ENCODE assay signal across 12 mouse cellular contexts in the genomic region with DNA sequence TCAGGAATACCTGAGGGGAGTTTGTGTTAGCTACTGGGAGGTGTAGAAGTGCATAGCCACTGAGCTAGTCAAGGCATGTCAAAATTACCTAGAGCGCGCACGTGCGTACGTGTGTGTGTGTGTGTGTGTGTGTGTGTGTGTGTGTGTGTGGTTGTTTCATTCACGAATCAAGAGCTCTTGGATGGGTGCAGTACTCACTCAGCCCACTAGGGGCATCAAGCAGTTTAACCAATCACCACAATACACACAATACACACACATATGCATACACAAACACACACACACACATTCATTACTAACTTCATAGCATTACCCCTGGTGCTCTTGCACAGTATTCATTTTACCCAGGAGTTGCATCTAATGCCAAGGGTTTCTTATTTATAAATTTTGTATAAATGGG.
DNase-seq lines count a peak whose midpoint lies in the region; ATAC-seq and TF ChIP-seq lines count a peak whose summit lies in the region.
"Had no signal": no experiment of that assay in that cellular context is flagged by ENCODE, and none has a peak within 500 bp of the region (broad histone marks: within the 10 kb centered on the region; RNA-seq: fewer than 3 reads in every experiment).

No protein-coding gene starts in this region.

- TF ChIP-seq POLR2A in lung, adult 2 months (IDR thresholded peaks at IDR 0.05; ENCODE audit: borderline replicate concordance, extremely low read depth, low read depth, low read length), result no peak

- no peaks in the 10 kb centered on the region for H3K36me3 ChIP-seq in hindbrain, embryonic 11.5 days (ENCODE audit: control insufficient read depth, insufficient read depth, low read length)
- no peaks in the 10 kb centered on the region for H3K36me3 ChIP-seq in hindbrain, embryonic 14.5 days (replicated peaks; ENCODE audit: control insufficient read depth, insufficient read depth)
- no peaks in the 10 kb centered on the region for H3K36me3 ChIP-seq in lung, postnatal 0 days (ENCODE audit: insufficient read depth, low read length)
- H3K36me3 ChIP-seq: forebrain, embryonic 12.5 days; heart, embryonic 15.5 days; lung, embryonic 15.5 days had no signal

- H3K27me3 ChIP-seq in hindbrain, embryonic 11.5 days (ENCODE audit: control insufficient read depth, insufficient read depth, low read length), result no peaks in the 10 kb centered on the region
- no peaks in the 10 kb centered on the region for H3K27me3 ChIP-seq in hindbrain, embryonic 14.5 days (ENCODE audit: control insufficient read depth, insufficient read depth, low read length)
- H3K27me3 ChIP-seq in lung, postnatal 0 days (replicated peaks; ENCODE audit: insufficient read depth, low read length), result no peaks in the 10 kb centered on the region
- H3K27me3 ChIP-seq: forebrain, embryonic 12.5 days; heart, embryonic 15.5 days; lung, embryonic 15.5 days had no signal

- DNase-seq in hindbrain, embryonic 11.5 days (ENCODE audit: low spot score), result peak; percentile 42
- no peak for DNase-seq in hindbrain, embryonic 14.5 days (ENCODE audit: low spot score)
- DNase-seq in lung, postnatal 0 days (ENCODE audit: low spot score), result no peak
- DNase-seq in lung, adult 2 months, result no peak
- peak; percentile 44 for DNase-seq in NIH3T3 (ENCODE audit: low read depth)
- peak; percentile 14 for DNase-seq in forelimb bud, embryonic 11.5 days (ENCODE audit: low read depth, low spot score)
- DNase-seq in adrenal gland, postnatal 10 days, result no peak
- no peak for DNase-seq in adipocyte (ENCODE audit: low spot score)
- DNase-seq: cerebellum, adult 2 months had no signal

- TF ChIP-seq CTCF in lung, postnatal 0 days (IDR thresholded peaks at IDR 0.05), result peak; percentile 47
- TF ChIP-seq CTCF in lung, adult 2 months (IDR thresholded peaks at IDR 0.05; ENCODE audit: insufficient read depth, low read length), result no peak

- H3K4me3 ChIP-seq in hindbrain, embryonic 11.5 days (ENCODE audit: low read depth, low read length), result no peak overlapping the region
- H3K4me3 ChIP-seq in hindbrain, embryonic 14.5 days (replicated peaks; ENCODE audit: low read length), result no peak overlapping the region
- no peak overlapping the region for H3K4me3 ChIP-seq in lung, postnatal 0 days (ENCODE audit: low read depth, low read length)
- H3K4me3 ChIP-seq in lung, adult 2 months (replicated peaks; ENCODE audit: extremely low read depth, low read depth, low read length), result no peak overlapping the region
- H3K4me3 ChIP-seq: forebrain, embryonic 12.5 days; heart, embryonic 15.5 days; lung, embryonic 15.5 days had no signal

- H3K4me2 ChIP-seq in hindbrain, embryonic 11.5 days (replicated peaks; ENCODE audit: low read depth, low read length), result no peak overlapping the region
- no peak overlapping the region for H3K4me2 ChIP-seq in hindbrain, embryonic 14.5 days (replicated peaks)
- H3K4me2 ChIP-seq in lung, postnatal 0 days (replicated peaks; ENCODE audit: low read depth, low read length), result no peak overlapping the region
- H3K4me2 ChIP-seq: forebrain, embryonic 12.5 days; heart, embryonic 15.5 days; lung, embryonic 15.5 days had no signal

- H3K9ac ChIP-seq in hindbrain, embryonic 11.5 days (ENCODE audit: low read depth, low read length), result no peak overlapping the region
- no peak overlapping the region for H3K9ac ChIP-seq in hindbrain, embryonic 14.5 days
- no peak overlapping the region for H3K9ac ChIP-seq in lung, postnatal 0 days (replicated peaks; ENCODE audit: low read depth)
- H3K9ac ChIP-seq: forebrain, embryonic 12.5 days; heart, embryonic 15.5 days; lung, embryonic 15.5 days had no signal

- H3K27ac ChIP-seq in hindbrain, embryonic 11.5 days (ENCODE audit: low read depth, low read length), result no peak overlapping the region
- H3K27ac ChIP-seq in hindbrain, embryonic 14.5 days, result no peak overlapping the region
- H3K27ac ChIP-seq in lung, postnatal 0 days (ENCODE audit: low read length), result no peak overlapping the region
- H3K27ac ChIP-seq: forebrain, embryonic 12.5 days; heart, embryonic 15.5 days; lung, embryonic 15.5 days had no signal

- WGBS in hindbrain, embryonic 11.5 days, result 87% methylated on average over 6 of the region's 6 CpGs
- 88% methylated on average over 6 of the region's 6 CpGs for WGBS in hindbrain, embryonic 14.5 days
- 93% methylated on average over 6 of the region's 6 CpGs for WGBS in lung, postnatal 0 days
- 85% methylated on average over 6 of the region's 6 CpGs for WGBS in lung, adult 2 months

- no peaks in the 10 kb centered on the region for H3K9me3 ChIP-seq in hindbrain, embryonic 11.5 days (ENCODE audit: control insufficient read depth, low read length)
- no peaks in the 10 kb centered on the region for H3K9me3 ChIP-seq in hindbrain, embryonic 14.5 days (ENCODE audit: control insufficient read depth, low read length)
- H3K9me3 ChIP-seq in lung, postnatal 0 days (ENCODE audit: low read length), result no peaks in the 10 kb centered on the region
- H3K9me3 ChIP-seq: forebrain, embryonic 12.5 days; heart, embryonic 15.5 days; lung, embryonic 15.5 days had no signal

- ATAC-seq in hindbrain, embryonic 11.5 days (ENCODE audit: low FRiP score), result no peak
- no peak for ATAC-seq in hindbrain, embryonic 14.5 days (ENCODE audit: low FRiP score)
- no peak for ATAC-seq in lung, postnatal 0 days

- TF ChIP-seq EP300 in lung, postnatal 0 days (IDR thresholded peaks at IDR 0.05), result no peak

- no peaks in the 10 kb centered on the region for H3K4me1 ChIP-seq in hindbrain, embryonic 11.5 days (replicated peaks; ENCODE audit: control insufficient read depth, insufficient read depth, low read length)
- no peaks in the 10 kb centered on the region for H3K4me1 ChIP-seq in hindbrain, embryonic 14.5 days (replicated peaks; ENCODE audit: control insufficient read depth, insufficient read depth, low read length)
- no peaks in the 10 kb centered on the region for H3K4me1 ChIP-seq in lung, postnatal 0 days (ENCODE audit: insufficient read depth, low read depth, low read length)
- no peaks in the 10 kb centered on the region for H3K4me1 ChIP-seq in lung, adult 2 months (ENCODE audit: control insufficient read depth, insufficient read depth, low read length)
- H3K4me1 ChIP-seq: forebrain, embryonic 12.5 days; heart, embryonic 15.5 days; lung, embryonic 15.5 days had no signal

Comparison
In these comparisons a context has a peak if more than half of its experiments do, and no peak if none do; other contexts are left out.
1. DNase-seq: peak in hindbrain, embryonic 11.5 days (single experiment), NIH3T3 (single experiment) and forelimb bud, embryonic 11.5 days (single experiment); none in hindbrain, embryonic 14.5 days (single experiment), lung, postnatal 0 days (single experiment), lung, adult 2 months (single experiment), adrenal gland, postnatal 10 days (single experiment) and adipocyte (single experiment).